Mouse (Mus musculus) thymus, adult 2 months (tissue): ENCODE results near the gene Dock1. TPM values are rescaled to one million over a fixed set of nuclear protein-coding genes. Genes with fewer than 3 reads are reported as not detected.

Source experiments
- DNase-seq: peaks from one replicate; pipeline ENCODE4 v3.0.0; 2021
- H3K27ac ChIP-seq: fragments of 200-500 bp; 2 replicates; pipeline ENCODE4 v1.5.1; 2012; ENCODE audit warnings: low read length, control low read depth; ENCODE audit not compliant: control insufficient read depth, insufficient read depth
- H3K27me3 ChIP-seq: fragments of 200-500 bp; 2 replicates; pipeline ENCODE4 v1.6.1; 2012; ENCODE audit warnings: mild to moderate bottlenecking, low read length, moderate library complexity, mixed read lengths; ENCODE audit not compliant: control insufficient read depth, insufficient read depth
- H3K36me3 ChIP-seq: fragments of 200-500 bp; 2 replicates; pipeline ENCODE4 v1.6.1; 2012; ENCODE audit warnings: mild to moderate bottlenecking, low read length, moderate library complexity; ENCODE audit not compliant: control insufficient read depth, insufficient read depth
- H3K4me1 ChIP-seq: fragments of 200-500 bp; replicated peaks from 2 replicates; pipeline ENCODE4 v1.6.1; 2012; ENCODE audit warnings: low read length; ENCODE audit not compliant: control insufficient read depth, insufficient read depth
- H3K4me3 ChIP-seq: fragments of 200-500 bp; 2 replicates; pipeline ENCODE4 v1.5.1; 2012; ENCODE audit warnings: mild to moderate bottlenecking, low read length, control low read depth, moderate library complexity; ENCODE audit not compliant: control insufficient read depth, insufficient read depth
- CTCF ChIP-seq: fragments of 200-500 bp; IDR thresholded peaks from 2 replicates; pipeline ENCODE4 v1.5.1; 2012; ENCODE audit warnings: mild to moderate bottlenecking, control low read depth, low read length, moderate library complexity, borderline replicate concordance; ENCODE audit not compliant: control insufficient read depth, poor library complexity, insufficient read depth; ENCODE audit errors: extremely low read depth
- POLR2A ChIP-seq: fragments of 200-500 bp; IDR thresholded peaks from 2 replicates; pipeline ENCODE4 v1.6.1; 2012; ENCODE audit warnings: mild to moderate bottlenecking, low read length, control low read depth, moderate library complexity; ENCODE audit not compliant: control insufficient read depth, poor library complexity, insufficient read depth; ENCODE audit errors: extremely low read depth
- WGBS: fragments of 180-500 bp; shearing (Covaris S2); methylation state at CpG from one replicate; pipeline ENCODE4 v1.1.7; 2018; 5-methylcytosine and 5-hydroxymethylcytosine counted together
- polyA plus RNA-seq: library from polyadenylated mRNA; depleted of rRNA; stranded (reverse); fragments of >200 nt; gene quantifications from 2 replicates; pipeline ENCODE4 v1.2.3, GENCODE M21; 2012

The Dock1 gene
- polyA plus RNA-seq, 1 experiment, result 3.2 TPM

- 80% methylated on average over 5 of the region's 5 CpGs for WGBS
- TF ChIP-seq CTCF, result no peak
- no peak for TF ChIP-seq POLR2A
Measured at GRCm38 (mm10) chr7:134723509-134723908, 53.1 kb downstream of the Dock1 start.

GRCm38 (mm10) chr7:134724841-134725240 is 54.4 kb downstream of the Dock1 start:
- no peaks in the 10 kb centered on the region for H3K4me1 ChIP-seq
- H3K27me3 ChIP-seq, result no peaks in the 10 kb centered on the region
- H3K27ac ChIP-seq, result no peak overlapping the region
- no peaks in the 10 kb centered on the region for H3K36me3 ChIP-seq
- no peak overlapping the region for H3K4me3 ChIP-seq
- TF ChIP-seq POLR2A (no peak), CTCF (no peak)
- 23% methylated on average over 7 of the region's 7 CpGs for WGBS
- DNase-seq, result no peak

More at GRCm38 (mm10) chr7:134723509-134723908, 53.1 kb downstream of the Dock1 start:
- Histone ChIP-seq H3K4me3 (no peak overlapping the region), H3K27ac (no peak overlapping the region), H3K36me3 (no peaks in the 10 kb centered on the region), H3K4me1 (no peaks in the 10 kb centered on the region), H3K27me3 (no peaks in the 10 kb centered on the region)
- DNase-seq, result no peak

- WGBS, result 88% methylated on average over 11 of the region's 11 CpGs
- DNase-seq, result no peak
Measured at GRCm38 (mm10) chr7:134725551-134726529, 55.4 kb downstream of the Dock1 start.

GRCm38 (mm10) chr7:134726530-134727258 is 56.2 kb downstream of the Dock1 start:
- Histone ChIP-seq H3K4me1 (no peaks in the 10 kb centered on the region), H3K27me3 (no peaks in the 10 kb centered on the region), H3K27ac (no peak overlapping the region), H3K36me3 (no peaks in the 10 kb centered on the region), H3K4me3 (no peak overlapping the region)
- WGBS, result 95% methylated on average over 5 of the region's 5 CpGs
- TF ChIP-seq POLR2A, result no peak
- no peak for TF ChIP-seq CTCF
- DNase-seq, result no peak

More at GRCm38 (mm10) chr7:134725551-134726529, 55.4 kb downstream of the Dock1 start:
- Histone ChIP-seq H3K27ac (no peak overlapping the region), H3K27me3 (no peaks in the 10 kb centered on the region), H3K4me1 (no peaks in the 10 kb centered on the region), H3K36me3 (no peaks in the 10 kb centered on the region), H3K4me3 (no peak overlapping the region)
- TF ChIP-seq CTCF (no peak), POLR2A (no peak)

- TF ChIP-seq CTCF (no peak), POLR2A (no peak)
- H3K36me3 ChIP-seq, result no peaks in the 10 kb centered on the region
- no peak for DNase-seq
Measured at GRCm38 (mm10) chr7:134729348-134729747, 58.9 kb downstream of the Dock1 start.

GRCm38 (mm10) chr7:134730406-134731126 is 60.1 kb downstream of the Dock1 start:
- no peaks in the 10 kb centered on the region for H3K4me1 ChIP-seq
- no peaks in the 10 kb centered on the region for H3K36me3 ChIP-seq
- DNase-seq, result no peak
- TF ChIP-seq POLR2A, result no peak
- no peak for TF ChIP-seq CTCF
- 88% methylated on average over 3 of the region's 3 CpGs for WGBS
- no peaks in the 10 kb centered on the region for H3K27me3 ChIP-seq
- no peak overlapping the region for H3K27ac ChIP-seq
- no peak overlapping the region for H3K4me3 ChIP-seq

More at GRCm38 (mm10) chr7:134729348-134729747, 58.9 kb downstream of the Dock1 start:
- Histone ChIP-seq H3K4me1 (no peaks in the 10 kb centered on the region), H3K27me3 (no peaks in the 10 kb centered on the region), H3K4me3 (no peak overlapping the region), H3K27ac (no peak overlapping the region)
